Mouse (Mus musculus) forebrain, embryonic 16.5 days (tissue): ENCODE measurements around the gene Dis3l2. TPM values are rescaled to one million over a fixed set of nuclear protein-coding genes. Genes with fewer than 3 reads are reported as not detected.

Experiments used
- ATAC-seq: fragments of 200-750 bp; cut with Nextera tagmentation; 2 replicates; pipeline ENCODE4 v1.8.0; 2017; ENCODE audit warnings: mild to moderate bottlenecking, moderate library complexity
- H3K27ac ChIP-seq: fragments of 300-500 bp; sonication (generic); 2 replicates; pipeline ENCODE4 v1.5.1; 2014; ENCODE audit warnings: low read length, control low read depth
- H3K27me3 ChIP-seq: fragments of 300-500 bp; sonication (generic); replicated peaks from 2 replicates; pipeline ENCODE4 v1.6.1; 2014; ENCODE audit warnings: low read length; ENCODE audit not compliant: control insufficient read depth, insufficient read depth
- H3K36me3 ChIP-seq: fragments of 300-500 bp; sonication (generic); 2 replicates; pipeline ENCODE4 v1.6.1; 2014; ENCODE audit not compliant: control insufficient read depth, insufficient read depth
- H3K4me1 ChIP-seq: fragments of 300-500 bp; sonication (generic); replicated peaks from 2 replicates; pipeline ENCODE4 v1.6.1; 2014; ENCODE audit warnings: low read length; ENCODE audit not compliant: control insufficient read depth, insufficient read depth
- H3K4me2 ChIP-seq: fragments of 300-500 bp; sonication (generic); 2 replicates; pipeline ENCODE4 v1.6.1; 2014; ENCODE audit warnings: mild to moderate bottlenecking, low read length, control low read depth
- H3K4me3 ChIP-seq: fragments of 300-500 bp; sonication (generic); replicated peaks from 2 replicates; pipeline ENCODE4 v1.5.1; 2014; ENCODE audit warnings: mild to moderate bottlenecking, low read length, control low read depth
- H3K9ac ChIP-seq: fragments of 300-500 bp; sonication (generic); replicated peaks from 2 replicates; pipeline ENCODE4 v1.6.1; 2014; ENCODE audit warnings: low read depth, low read length, control low read depth
- H3K9me3 ChIP-seq: fragments of 300-500 bp; sonication (generic); 2 replicates; pipeline ENCODE4 v1.6.1; 2016; ENCODE audit warnings: low read length; ENCODE audit not compliant: control insufficient read depth
- WGBS: fragments of 180-500 bp; shearing (Covaris S2); extraction: QIAGEN DNeasy Blood & Tissue Kit; methylation state at CpG from one replicate; pipeline ENCODE4 v1.1.7; 2014; 5-methylcytosine and 5-hydroxymethylcytosine counted together
- polyA plus RNA-seq: library from polyadenylated mRNA; unstranded; fragments of >200 nt; fragmentation: Nextera tagmentation; extraction: Ambion mirVana; gene quantifications from 2 replicates; pipeline ENCODE4 v1.2.1, GENCODE M21; 2015

Gene Dis3l2
- polyA plus RNA-seq, 1 experiment from 2014 or later, result 43.2 TPM

GRCm38 (mm10) chr1:87010629-87011330, 307.2 kb downstream of the Dis3l2 start:
- Histone ChIP-seq H3K36me3 (no peaks in the 10 kb centered on the region), H3K9ac (no peak overlapping the region), H3K4me3 (no peak overlapping the region), H3K27me3 (no peaks in the 10 kb centered on the region), H3K27ac (no peak overlapping the region), H3K9me3 (no peaks in the 10 kb centered on the region), H3K4me1 (no peaks in the 10 kb centered on the region), H3K4me2 (no peak overlapping the region)
- WGBS, result 68% methylated on average over 12 of the region's 12 CpGs
- ATAC-seq, result no peak

- WGBS, result 56% methylated on average over 3 of the region's 3 CpGs
- no peak for ATAC-seq
- Histone ChIP-seq H3K9me3 (no peaks in the 10 kb centered on the region), H3K36me3 (no peaks in the 10 kb centered on the region), H3K4me3 (no peak overlapping the region), H3K4me1 (no peaks in the 10 kb centered on the region), H3K27me3 (no peaks in the 10 kb centered on the region), H3K9ac (no peak overlapping the region), H3K4me2 (no peak overlapping the region), H3K27ac (no peak overlapping the region)
Observed at GRCm38 (mm10) chr1:87011718-87012117, 308.1 kb downstream of the Dis3l2 start.

GRCm38 (mm10) chr1:87012606-87013005, 309.0 kb downstream of the Dis3l2 start:
- Histone ChIP-seq H3K4me2 (no peak overlapping the region), H3K9me3 (no peaks in the 10 kb centered on the region), H3K4me3 (no peak overlapping the region), H3K4me1 (no peaks in the 10 kb centered on the region), H3K27me3 (no peaks in the 10 kb centered on the region), H3K9ac (no peak overlapping the region), H3K27ac (no peak overlapping the region), H3K36me3 (no peaks in the 10 kb centered on the region)
- no peak for ATAC-seq
- WGBS, result 80% methylated on average over 2 of the region's 2 CpGs

- Histone ChIP-seq H3K4me3 (no peak overlapping the region), H3K27me3 (no peaks in the 10 kb centered on the region), H3K9me3 (no peaks in the 10 kb centered on the region), H3K9ac (no peak overlapping the region), H3K4me2 (no peak overlapping the region), H3K4me1 (no peaks in the 10 kb centered on the region), H3K27ac (no peak overlapping the region), H3K36me3 (no peaks in the 10 kb centered on the region)
- WGBS, result 85% methylated on average over 5 of the region's 5 CpGs
- ATAC-seq, result no peak
Observed at GRCm38 (mm10) chr1:87020714-87021113, 317.1 kb downstream of the Dis3l2 start.

- Histone ChIP-seq H3K9me3 (no peaks in the 10 kb centered on the region), H3K27ac (no peak overlapping the region), H3K4me2 (no peak overlapping the region), H3K4me1 (no peaks in the 10 kb centered on the region), H3K4me3 (no peak overlapping the region), H3K9ac (no peak overlapping the region), H3K27me3 (no peaks in the 10 kb centered on the region), H3K36me3 (no peaks in the 10 kb centered on the region)
- WGBS, result 88% methylated on average over 3 of the region's 3 CpGs
- no peak for ATAC-seq
Observed at GRCm38 (mm10) chr1:87021584-87021983, 318.0 kb downstream of the Dis3l2 start.

- no peak overlapping the region for H3K27ac ChIP-seq
- 81% methylated on average over 6 of the region's 6 CpGs for WGBS
- H3K27me3 ChIP-seq, result no peaks in the 10 kb centered on the region
- H3K36me3 ChIP-seq, result no peaks in the 10 kb centered on the region
- no peaks in the 10 kb centered on the region for H3K9me3 ChIP-seq
- H3K9ac ChIP-seq, result no peak overlapping the region
- H3K4me1 ChIP-seq, result no peaks in the 10 kb centered on the region
- no peak overlapping the region for H3K4me2 ChIP-seq
- 0 out of 2 replicates have a peak, but pooled peaks have one; percentile 18 for ATAC-seq
- H3K4me3 ChIP-seq, result no peak overlapping the region
Observed at GRCm38 (mm10) chr1:87023291-87024170, 319.9 kb downstream of the Dis3l2 start.

GRCm38 (mm10) chr1:87025021-87025420, 321.4 kb downstream of the Dis3l2 start:
- Histone ChIP-seq H3K36me3 (no peaks in the 10 kb centered on the region), H3K4me2 (no peak overlapping the region), H3K4me3 (no peak overlapping the region), H3K9ac (no peak overlapping the region), H3K4me1 (no peaks in the 10 kb centered on the region), H3K27ac (no peak overlapping the region), H3K27me3 (no peaks in the 10 kb centered on the region), H3K9me3 (no peaks in the 10 kb centered on the region)
- 76% methylated on average over 1 of the region's 1 CpGs for WGBS
- no peak for ATAC-seq

- ATAC-seq, result no peak
- 39% methylated on average over 2 of the region's 2 CpGs for WGBS
Observed at GRCm38 (mm10) chr1:87028786-87029185, 325.2 kb downstream of the Dis3l2 start.

GRCm38 (mm10) chr1:87030652-87031051, 327.0 kb downstream of the Dis3l2 start:
- no peak overlapping the region for H3K4me2 ChIP-seq
- H3K9ac ChIP-seq, result no peak overlapping the region
- no peaks in the 10 kb centered on the region for H3K9me3 ChIP-seq
- peaks cover 5% of the 10 kb centered on the region for H3K4me1 ChIP-seq
- no peak for ATAC-seq
- WGBS, result 37% methylated on average over 1 of the region's 1 CpGs
- no peaks in the 10 kb centered on the region for H3K27me3 ChIP-seq
- no peak overlapping the region for H3K27ac ChIP-seq
- H3K4me3 ChIP-seq, result no peak overlapping the region
- H3K36me3 ChIP-seq, result no peaks in the 10 kb centered on the region

More at GRCm38 (mm10) chr1:87028786-87029185, 325.2 kb downstream of the Dis3l2 start:
- H3K27me3 ChIP-seq, result no peaks in the 10 kb centered on the region
- H3K9ac ChIP-seq, result no peak overlapping the region
- no peak overlapping the region for H3K4me2 ChIP-seq
- H3K9me3 ChIP-seq, result no peaks in the 10 kb centered on the region
- no peaks in the 10 kb centered on the region for H3K4me1 ChIP-seq
- H3K27ac ChIP-seq, result no peak overlapping the region
- no peak overlapping the region for H3K4me3 ChIP-seq
- H3K36me3 ChIP-seq, result no peaks in the 10 kb centered on the region
